Mouse (Mus musculus) heart, embryonic 13.5 days (tissue): ENCODE results near the gene Atp13a3. TPM values are rescaled to one million over a fixed set of nuclear protein-coding genes. Genes with fewer than 3 reads are reported as not detected.

Experiments used
- ATAC-seq: fragments of 200-750 bp; cut with Nextera tagmentation; 2 replicates; pipeline ENCODE4 v1.8.0; 2017; ENCODE audit warnings: moderate TSS enrichment; ENCODE audit not compliant: insufficient number of reproducible peaks, low FRiP score, low TSS enrichment; ENCODE audit errors: extremely low read depth
- H3K27ac ChIP-seq: fragments of 300-500 bp; sonication (generic); replicated peaks from 2 replicates; pipeline ENCODE4 v1.5.1; 2015; ENCODE audit warnings: moderate library complexity, mild to moderate bottlenecking, inconsistent platforms
- H3K27me3 ChIP-seq: fragments of 300-500 bp; sonication (generic); replicated peaks from 2 replicates; pipeline ENCODE4 v1.6.1; 2015; ENCODE audit warnings: mild to moderate bottlenecking, inconsistent platforms
- H3K36me3 ChIP-seq: fragments of 300-500 bp; sonication (generic); 2 replicates; pipeline ENCODE4 v1.6.1; 2015; ENCODE audit warnings: mild to moderate bottlenecking, inconsistent platforms
- H3K4me1 ChIP-seq: fragments of 300-500 bp; sonication (generic); 2 replicates; pipeline ENCODE4 v1.6.1; 2015; ENCODE audit warnings: inconsistent platforms
- H3K4me2 ChIP-seq: fragments of 300-500 bp; sonication (generic); 2 replicates; pipeline ENCODE4 v1.6.1; 2015; ENCODE audit warnings: inconsistent platforms, mild to moderate bottlenecking, moderate library complexity
- H3K4me3 ChIP-seq: fragments of 300-500 bp; sonication (generic); 2 replicates; pipeline ENCODE4 v1.5.1; 2015; ENCODE audit warnings: moderate library complexity, mild to moderate bottlenecking, inconsistent platforms
- H3K9ac ChIP-seq: fragments of 300-500 bp; sonication (generic); 2 replicates; pipeline ENCODE4 v1.6.1; 2015; ENCODE audit warnings: inconsistent platforms, mild to moderate bottlenecking, moderate library complexity
- H3K9me3 ChIP-seq: fragments of 300-500 bp; sonication (generic); 2 replicates; pipeline ENCODE4 v1.6.1; 2016; ENCODE audit warnings: inconsistent platforms
- WGBS: fragments of 180-500 bp; shearing (Covaris S2); methylation state at CpG from one replicate; pipeline ENCODE4 v1.1.7; 2015; ENCODE audit warnings: mixed read lengths; 5-methylcytosine and 5-hydroxymethylcytosine counted together
- polyA plus RNA-seq: library from polyadenylated mRNA; unstranded; fragments of >200 nt; fragmentation: Nextera tagmentation; extraction: Ambion mirVana; gene quantifications from 2 replicates; pipeline ENCODE4 v1.2.1, GENCODE M21; 2015

Gene Atp13a3
- polyA plus RNA-seq, 1 experiment from 2014 or later: 6.8 TPM

GRCm38 (mm10) chr16:30412680-30413079, 6.9 kb upstream of the Atp13a3 start:
- no peaks in the 10 kb centered on the region for H3K36me3 ChIP-seq
- no peak overlapping the region for H3K9ac ChIP-seq
- H3K4me3 ChIP-seq: no peak overlapping the region
- H3K4me2 ChIP-seq: no peak overlapping the region
- no peak overlapping the region for H3K27ac ChIP-seq
- WGBS: 69% methylated on average over 3 of the region's 3 CpGs
- no peak for ATAC-seq
- no peaks in the 10 kb centered on the region for H3K9me3 ChIP-seq
- H3K4me1 ChIP-seq: no peaks in the 10 kb centered on the region
- H3K27me3 ChIP-seq: peaks cover 8% of the 10 kb centered on the region; the same call in 1 of the 2 replicates

GRCm38 (mm10) chr16:30410914-30411313, 5.1 kb upstream of the Atp13a3 start:
- no peak overlapping the region for H3K4me3 ChIP-seq
- H3K27me3 ChIP-seq: peaks cover 4% of the 10 kb centered on the region; the same call in 1 of the 2 replicates
- H3K4me1 ChIP-seq: no peaks in the 10 kb centered on the region
- H3K4me2 ChIP-seq: no peak overlapping the region
- H3K36me3 ChIP-seq: no peaks in the 10 kb centered on the region
- H3K27ac ChIP-seq: no peak overlapping the region
- ATAC-seq: no peak
- 69% methylated on average over 4 of the region's 4 CpGs for WGBS
- H3K9me3 ChIP-seq: no peaks in the 10 kb centered on the region
- no peak overlapping the region for H3K9ac ChIP-seq

GRCm38 (mm10) chr16:30407513-30407912, 1.7 kb upstream of the Atp13a3 start:
- Histone ChIP-seq H3K4me2 (no peak overlapping the region), H3K9ac (no peak overlapping the region), H3K4me3 (no peak overlapping the region), H3K27ac (no peak overlapping the region), H3K9me3 (no peaks in the 10 kb centered on the region), H3K36me3 (no peaks in the 10 kb centered on the region), H3K4me1 (no peaks in the 10 kb centered on the region), H3K27me3 (peaks cover 4% of the 10 kb centered on the region; the same call in 1 of the 2 replicates)
- WGBS: 66% methylated on average over 2 of the region's 2 CpGs
- ATAC-seq: no peak

- H3K4me1 ChIP-seq: no peaks in the 10 kb centered on the region
- H3K9me3 ChIP-seq: no peaks in the 10 kb centered on the region
- H3K27ac ChIP-seq: no peak overlapping the region
- H3K36me3 ChIP-seq: no peaks in the 10 kb centered on the region
- no peak for ATAC-seq
- no peak overlapping the region for H3K4me3 ChIP-seq
- WGBS: 76% methylated on average over 3 of the region's 3 CpGs
- no peak overlapping the region for H3K9ac ChIP-seq
- H3K27me3 ChIP-seq: peaks cover 10% of the 10 kb centered on the region; the same call in 1 of the 2 replicates
- no peak overlapping the region for H3K4me2 ChIP-seq
Measured at GRCm38 (mm10) chr16:30403528-30403927, 2.2 kb downstream of the Atp13a3 start.

- no peak for ATAC-seq
- Histone ChIP-seq H3K9ac (peak overlapping the region; percentile 21; the same call in 1 of the 2 replicates), H3K36me3 (no peaks in the 10 kb centered on the region), H3K4me1 (peaks cover 13% of the 10 kb centered on the region), H3K4me2 (no peak overlapping the region), H3K27me3 (0 out of 2 replicates have a peak, but pooled peaks cover 7% of the 10 kb centered on the region), H3K4me3 (no peak overlapping the region), H3K9me3 (0 out of 2 replicates have a peak, but pooled peaks cover 5% of the 10 kb centered on the region), H3K27ac (peak overlapping the region; percentile 21; the same call in 1 of the 2 replicates)
- WGBS: 33% methylated on average over 15 of the region's 15 CpGs
Measured at GRCm38 (mm10) chr16:30397127-30398057, 8.4 kb downstream of the Atp13a3 start.

GRCm38 (mm10) chr16:30395136-30395535, 10.6 kb downstream of the Atp13a3 start:
- no peak overlapping the region for H3K4me3 ChIP-seq
- H3K9me3 ChIP-seq: 0 out of 2 replicates have a peak, but pooled peaks cover 5% of the 10 kb centered on the region
- no peak overlapping the region for H3K4me2 ChIP-seq
- WGBS: 69% methylated on average over 2 of the region's 2 CpGs
- no peaks in the 10 kb centered on the region for H3K36me3 ChIP-seq
- H3K27ac ChIP-seq: no peak overlapping the region
- H3K27me3 ChIP-seq: peaks cover 7% of the 10 kb centered on the region; the same call in 1 of the 2 replicates
- H3K9ac ChIP-seq: no peak overlapping the region
- ATAC-seq: no peak
- H3K4me1 ChIP-seq: peaks cover 19% of the 10 kb centered on the region

GRCm38 (mm10) chr16:30390650-30391340, 15.0 kb downstream of the Atp13a3 start:
- Histone ChIP-seq H3K9me3 (0 out of 2 replicates have a peak, but pooled peaks cover 5% of the 10 kb centered on the region), H3K4me1 (peaks cover 32% of the 10 kb centered on the region), H3K27ac (peak overlapping the region; percentile 36; the same call in 1 of the 2 replicates), H3K4me2 (no peak overlapping the region), H3K27me3 (no peaks in the 10 kb centered on the region; the same call in 1 of the 2 replicates), H3K36me3 (peaks cover 3% of the 10 kb centered on the region), H3K4me3 (no peak overlapping the region), H3K9ac (no peak overlapping the region)
- 67% methylated on average over 5 of the region's 5 CpGs for WGBS
- no peak for ATAC-seq

- Histone ChIP-seq H3K4me2 (peak overlapping the region; percentile 92), H3K4me1 (peaks cover 33% of the 10 kb centered on the region), H3K36me3 (peaks cover 7% of the 10 kb centered on the region), H3K9ac (peak overlapping the region; percentile 96), H3K4me3 (peak overlapping the region; percentile 81), H3K27ac (peak overlapping the region; percentile 79), H3K9me3 (0 out of 2 replicates have a peak, but pooled peaks cover 5% of the 10 kb centered on the region), H3K27me3 (no peaks in the 10 kb centered on the region; the same call in 1 of the 2 replicates)
- 49% methylated on average over 9 of the region's 9 CpGs for WGBS
- ATAC-seq: no peak
Measured at GRCm38 (mm10) chr16:30389831-30390649, 15.7 kb downstream of the Atp13a3 start.

- Histone ChIP-seq H3K36me3 (peaks cover 13% of the 10 kb centered on the region), H3K27me3 (no peaks in the 10 kb centered on the region; the same call in 1 of the 2 replicates), H3K4me3 (peak overlapping the region; percentile 81), H3K9ac (peak overlapping the region; percentile 96), H3K9me3 (0 out of 2 replicates have a peak, but pooled peaks cover 5% of the 10 kb centered on the region), H3K4me2 (peak overlapping the region; percentile 92), H3K4me1 (peaks cover 33% of the 10 kb centered on the region), H3K27ac (peak overlapping the region; percentile 79)
- ATAC-seq: no peak
- WGBS: 7% methylated on average over 17 of the region's 17 CpGs
Measured at GRCm38 (mm10) chr16:30389210-30389684, 16.5 kb downstream of the Atp13a3 start.

- peak overlapping the region; percentile 81 for H3K27ac ChIP-seq
- peak overlapping the region; percentile 96 for H3K9ac ChIP-seq
- peak overlapping the region; percentile 81 for H3K4me3 ChIP-seq
- H3K4me1 ChIP-seq: peaks cover 33% of the 10 kb centered on the region
- under 1% methylated on average over 64 of the region's 76 CpGs for WGBS
- H3K36me3 ChIP-seq: peaks cover 16% of the 10 kb centered on the region
- ATAC-seq: peak; percentile 86
- H3K4me2 ChIP-seq: peak overlapping the region; percentile 92
- H3K27me3 ChIP-seq: no peaks in the 10 kb centered on the region; the same call in 1 of the 2 replicates
- 0 out of 2 replicates have a peak, but pooled peaks cover 5% of the 10 kb centered on the region for H3K9me3 ChIP-seq
Measured at GRCm38 (mm10) chr16:30388522-30389209, 17.1 kb downstream of the Atp13a3 start.
